Comparison of ENCODE assay signal across 8 mouse cellular contexts in genomic region chr6:128285792-128286430, GRCm38 (mm10). TPM values are rescaled to one million over a fixed set of nuclear protein-coding genes. Genes with fewer than 3 reads are reported as not detected.
DNase-seq lines count a peak whose midpoint lies in the region; ATAC-seq and TF ChIP-seq lines count a peak whose summit lies in the region.

No protein-coding gene starts in this region.

- no peak overlapping the region for H3K27ac ChIP-seq in ES-E14 (ENCODE audit: insufficient read depth, low read depth, low read length, poor library complexity, severe bottlenecking)
- no peak overlapping the region; the same call in 1 of the 2 replicates for H3K27ac ChIP-seq in intestine, postnatal 0 days (ENCODE audit: low read depth, low read length)
- no peak overlapping the region for H3K27ac ChIP-seq in liver, embryonic 14.5 days
- no peak overlapping the region for H3K27ac ChIP-seq in neural tube, embryonic 11.5 days (ENCODE audit: low read depth, low read length)

- peak; percentile 76 for ATAC-seq in intestine, postnatal 0 days
- peak; percentile 35; the same call in 1 of the 2 replicates for ATAC-seq in liver, embryonic 14.5 days (ENCODE audit: insufficient read depth)
- no peak for ATAC-seq in neural tube, embryonic 11.5 days (ENCODE audit: insufficient read depth, low FRiP score, low TSS enrichment)

- peak overlapping the region; percentile 52 for H3K9ac ChIP-seq in ES-E14 (ENCODE audit: insufficient read depth, low read depth, low read length, poor library complexity, severe bottlenecking)
- 0 out of 2 replicates have a peak overlapping the region, but pooled peaks have one; percentile 23 for H3K9ac ChIP-seq in intestine, postnatal 0 days (ENCODE audit: low read depth, low read length)
- no peak overlapping the region for H3K9ac ChIP-seq in liver, embryonic 14.5 days (replicated peaks)
- no peak overlapping the region for H3K9ac ChIP-seq in neural tube, embryonic 11.5 days (ENCODE audit: low read length)

- peaks cover 14 to 25% of the 10 kb centered on the region in 2 experiments for H3K4me1 ChIP-seq in ES-E14 (ENCODE audit: control insufficient read depth in 2 of 2, insufficient read depth in 2 of 2, low read length in 2 of 2, poor library complexity in 1 of 2)
- H3K4me1 ChIP-seq in intestine, postnatal 0 days (replicated peaks; ENCODE audit: control insufficient read depth, insufficient read depth, low read length): 0 out of 2 replicates have a peak, but pooled peaks cover 4% of the 10 kb centered on the region
- peaks cover 0 to 7% of the 10 kb centered on the region in 2 experiments; a peak in 2 of 4 replicates for H3K4me1 ChIP-seq in liver, embryonic 14.5 days (replicated peaks; ENCODE audit: control insufficient read depth in 2 of 2, insufficient read depth in 2 of 2, low read length in 1 of 2)
- H3K4me1 ChIP-seq in neural tube, embryonic 11.5 days (ENCODE audit: control insufficient read depth, insufficient read depth, low read length): 0 out of 2 replicates have a peak, but pooled peaks cover 3% of the 10 kb centered on the region

- H3K36me3 ChIP-seq in ES-E14 (ENCODE audit: control insufficient read depth, insufficient read depth, low read length, poor library complexity, severe bottlenecking): no peaks in the 10 kb centered on the region
- no peaks in the 10 kb centered on the region for H3K36me3 ChIP-seq in intestine, postnatal 0 days (ENCODE audit: control insufficient read depth, insufficient read depth)
- H3K36me3 ChIP-seq in liver, embryonic 14.5 days (replicated peaks; ENCODE audit: control insufficient read depth, insufficient read depth, low read depth): no peaks in the 10 kb centered on the region
- H3K36me3 ChIP-seq in neural tube, embryonic 11.5 days (ENCODE audit: control insufficient read depth, insufficient read depth, low read length): no peaks in the 10 kb centered on the region

- no peaks in the 10 kb centered on the region for H3K9me3 ChIP-seq in ES-E14 (ENCODE audit: control insufficient read depth, insufficient read depth, low read depth, low read length)
- no peaks in the 10 kb centered on the region for H3K9me3 ChIP-seq in intestine, postnatal 0 days (ENCODE audit: control insufficient read depth)
- H3K9me3 ChIP-seq in liver, embryonic 14.5 days (ENCODE audit: control insufficient read depth, low read length): no peaks in the 10 kb centered on the region
- no peaks in the 10 kb centered on the region for H3K9me3 ChIP-seq in neural tube, embryonic 11.5 days (ENCODE audit: control insufficient read depth, low read length)

- DNase-seq in ES-E14 (ENCODE audit: low read depth, low spot score): peak; percentile 77
- peak; percentile 62 for DNase-seq in brain, embryonic 14.5 days (ENCODE audit: low read depth)
- peak; percentile 95 for DNase-seq in heart, adult 11 months
- peak in 1 of 3 experiments; percentile 4 for DNase-seq in liver, embryonic 14.5 days (ENCODE audit: low read depth in 3 of 3, low spot score in 3 of 3)
- DNase-seq in neural tube, embryonic 11.5 days (ENCODE audit: low spot score): peak; percentile 43
- DNase-seq in spleen, postnatal 10 days (ENCODE audit: low spot score in 2 of 2): no peak
- DNase-seq in spleen, adult 18-20 months: no peak

- in situ Hi-C loops in ES-E14 (cut with MboI; ENCODE audit: low sequenced_read_pairs in 2 of 2, unreplicated experiment in 2 of 2): no loop called here

- no peak for TF ChIP-seq CTCF in brain, embryonic 14.5 days (IDR thresholded peaks at IDR 0.05; ENCODE audit: borderline replicate concordance, extremely low read depth, insufficient read depth, insufficient read length)
- TF ChIP-seq CTCF in intestine, postnatal 0 days (IDR thresholded peaks at IDR 0.05; ENCODE audit: low read depth): no peak
- no peak for TF ChIP-seq CTCF in liver, embryonic 14.5 days (IDR thresholded peaks at IDR 0.05; ENCODE audit: low read depth)

- peak overlapping the region; percentile 13 to 43; a peak in 1 of 4 replicates for H3K4me3 ChIP-seq in ES-E14 (ENCODE audit: insufficient read depth in 1 of 2, low read depth in 1 of 2, low read length in 2 of 2, poor library complexity in 1 of 2, severe bottlenecking in 1 of 2)
- peak overlapping the region; percentile 30 for H3K4me3 ChIP-seq in intestine, postnatal 0 days (ENCODE audit: low read depth, low read length)
- peak overlapping the region in 1 of 2 experiments; percentile 37; a peak in 2 of 4 replicates for H3K4me3 ChIP-seq in liver, embryonic 14.5 days (ENCODE audit: insufficient read depth in 1 of 2, low read depth in 2 of 2, low read length in 2 of 2)
- no peak overlapping the region for H3K4me3 ChIP-seq in neural tube, embryonic 11.5 days (ENCODE audit: low read depth, low read length)

- TF ChIP-seq EP300 in liver, embryonic 14.5 days (IDR thresholded peaks at IDR 0.05; ENCODE audit: low read depth): no peak

- H3K27me3 ChIP-seq in intestine, postnatal 0 days (replicated peaks; ENCODE audit: control insufficient read depth, insufficient read depth, low read length): no peaks in the 10 kb centered on the region
- H3K27me3 ChIP-seq in liver, embryonic 14.5 days (ENCODE audit: control insufficient read depth, insufficient read depth, low read length): no peaks in the 10 kb centered on the region
- H3K27me3 ChIP-seq in neural tube, embryonic 11.5 days (ENCODE audit: control insufficient read depth, insufficient read depth, low read length): no peaks in the 10 kb centered on the region

- TF ChIP-seq POLR2A in brain, embryonic 14.5 days (IDR thresholded peaks at IDR 0.05; ENCODE audit: borderline replicate concordance, extremely low read depth, insufficient read depth, insufficient read length, poor library complexity, severe bottlenecking): no peak

- WGBS in intestine, postnatal 0 days: 3% methylated on average over 15 of the region's 16 CpGs
- WGBS in liver, embryonic 14.5 days (ENCODE audit: insufficient replicate concordance): 3% methylated on average over 16 of the region's 16 CpGs
- 9% methylated on average over 16 of the region's 16 CpGs for WGBS in neural tube, embryonic 11.5 days

- H3K4me2 ChIP-seq in intestine, postnatal 0 days (replicated peaks; ENCODE audit: low read depth): peak overlapping the region; percentile 63
- H3K4me2 ChIP-seq in liver, embryonic 14.5 days (ENCODE audit: low read depth): peak overlapping the region; percentile 42; the same call in 1 of the 2 replicates
- H3K4me2 ChIP-seq in neural tube, embryonic 11.5 days (ENCODE audit: low read depth): peak overlapping the region; percentile 35

TF ChIP-seq in ES-E14, 5 proteins besides CTCF, POLR2A, EP300 and RAD21:
- no peak for TF ChIP-seq CHD2 (IDR thresholded peaks at IDR 0.05; ENCODE audit: low read depth, low read length)
- TF ChIP-seq ZNF384 (IDR thresholded peaks at IDR 0.05; ENCODE audit: low read depth, low read length): no peak
- no peak for TF ChIP-seq ZC3H11A (IDR thresholded peaks at IDR 0.05; ENCODE audit: borderline replicate concordance, low read depth, low read length)
- no peak for TF ChIP-seq MAFK (IDR thresholded peaks at IDR 0.05; ENCODE audit: insufficient read depth, low read depth, low read length)
- TF ChIP-seq HCFC1 (IDR thresholded peaks at IDR 0.05; ENCODE audit: borderline replicate concordance, insufficient read depth, low read length): no peak

RNA-seq across cellular contexts. Expression of gene Tead4, which starts 14.7 kb away (rescaled TPM):
- 5.6 and 6.8 TPM in 2 replicates for total RNA-seq in ES-E14 (2012; rRNA removed)
- 0.28 and 0.81 TPM in 2 replicates for polyA plus RNA-seq in brain, embryonic 14.5 days (2012; rRNA removed)
- polyA plus RNA-seq in intestine, postnatal 0 days (2015; fragmentation: Nextera tagmentation; extraction: Ambion mirVana): 1.4 and 1.5 TPM in 2 replicates
- 0.21 and 0.30 TPM in 2 replicates for polyA plus RNA-seq in liver, embryonic 14.5 days (2012; rRNA removed)
- 0.18 and 0.34 TPM in 2 replicates for polyA plus RNA-seq in liver, embryonic 14.5 days (2014; fragmentation: Nextera tagmentation; extraction: Ambion mirVana)
- polyA plus RNA-seq in neural tube, embryonic 11.5 days (2014; fragmentation: Nextera tagmentation; extraction: Ambion mirVana): 1.9 TPM in 2 replicates

Comparison
In these comparisons a context has a peak if more than half of its experiments do, and no peak if none do; other contexts are left out.
1. DNase-seq: peak in ES-E14 (single experiment), brain, embryonic 14.5 days (single experiment), heart, adult 11 months (single experiment) and neural tube, embryonic 11.5 days (single experiment); none in spleen, postnatal 10 days (0 of 2) and spleen, adult 18-20 months (0 of 2).
2. H3K9ac ChIP-seq: peak in ES-E14 (single experiment) and intestine, postnatal 0 days (single experiment); none in liver, embryonic 14.5 days (single experiment) and neural tube, embryonic 11.5 days (single experiment).
3. Peak in every context shown above with its lines, with median percentiles within 50 percentile points of each other: H3K4me2 ChIP-seq.